Mouse (Mus musculus): Measurements from ENCODE around the gene Pik3r3. TPM values are rescaled to one million over a fixed set of nuclear protein-coding genes. Genes with fewer than 3 reads are reported as not detected.

The Pik3r3 gene
- polyA plus RNA-seq, 1 experiment from 2014 or later: 2.9 TPM

- no peaks in the 10 kb centered on the region for H3K36me3 ChIP-seq (ENCODE audit: control insufficient read depth, insufficient read depth)
- WGBS: 50% methylated on average over 9 of the region's 9 CpGs
- H3K4me2 ChIP-seq (replicated peaks; ENCODE audit: low read depth): no peak overlapping the region
- no peak for TF ChIP-seq CTCF (IDR thresholded peaks at IDR 0.05; ENCODE audit: low read depth)
- no peak overlapping the region for H3K27ac ChIP-seq (ENCODE audit: low read depth, low read length)
- H3K9me3 ChIP-seq (ENCODE audit: control insufficient read depth): no peaks in the 10 kb centered on the region
- H3K27me3 ChIP-seq (replicated peaks; ENCODE audit: control insufficient read depth, insufficient read depth, low read length): no peaks in the 10 kb centered on the region
- no peak overlapping the region for H3K9ac ChIP-seq (ENCODE audit: low read depth, low read length)
- no peak overlapping the region for H3K4me3 ChIP-seq (ENCODE audit: low read depth, low read length)
- no peaks in the 10 kb centered on the region for H3K4me1 ChIP-seq (replicated peaks; ENCODE audit: control insufficient read depth, insufficient read depth, low read length)
- ATAC-seq: no peak
These were observed 27.6 kb upstream of the Pik3r3 start for GRCm38 (mm10) chr4:116193583-116194383.

- no peak for ATAC-seq
- H3K4me2 ChIP-seq (replicated peaks; ENCODE audit: low read depth): no peak overlapping the region
- H3K4me3 ChIP-seq (ENCODE audit: low read depth, low read length): no peak overlapping the region
- H3K27me3 ChIP-seq (replicated peaks; ENCODE audit: control insufficient read depth, insufficient read depth, low read length): no peaks in the 10 kb centered on the region
- peak; percentile 55 for TF ChIP-seq CTCF (IDR thresholded peaks at IDR 0.05; ENCODE audit: low read depth)
- H3K27ac ChIP-seq (ENCODE audit: low read depth, low read length): no peak overlapping the region
- no peak overlapping the region for H3K9ac ChIP-seq (ENCODE audit: low read depth, low read length)
- 80% methylated on average over 2 of the region's 2 CpGs for WGBS
- H3K4me1 ChIP-seq (replicated peaks; ENCODE audit: control insufficient read depth, insufficient read depth, low read length): no peaks in the 10 kb centered on the region
- H3K36me3 ChIP-seq (ENCODE audit: control insufficient read depth, insufficient read depth): no peaks in the 10 kb centered on the region
- H3K9me3 ChIP-seq (ENCODE audit: control insufficient read depth): no peaks in the 10 kb centered on the region
These were observed 23.0 kb upstream of the Pik3r3 start for GRCm38 (mm10) chr4:116198422-116198821.

- no peak overlapping the region for H3K9ac ChIP-seq (ENCODE audit: low read depth, low read length)
- H3K27me3 ChIP-seq (replicated peaks; ENCODE audit: control insufficient read depth, insufficient read depth, low read length): no peaks in the 10 kb centered on the region
- H3K27ac ChIP-seq (ENCODE audit: low read depth, low read length): no peak overlapping the region
- no peaks in the 10 kb centered on the region for H3K4me1 ChIP-seq (replicated peaks; ENCODE audit: control insufficient read depth, insufficient read depth, low read length)
- no peak for ATAC-seq
- no peak overlapping the region for H3K4me3 ChIP-seq (ENCODE audit: low read depth, low read length)
- no peaks in the 10 kb centered on the region for H3K36me3 ChIP-seq (ENCODE audit: control insufficient read depth, insufficient read depth)
- WGBS: 71% methylated on average over 3 of the region's 3 CpGs
- H3K4me2 ChIP-seq (replicated peaks; ENCODE audit: low read depth): no peak overlapping the region
- no peak for TF ChIP-seq CTCF (IDR thresholded peaks at IDR 0.05; ENCODE audit: low read depth)
- H3K9me3 ChIP-seq (ENCODE audit: control insufficient read depth): no peaks in the 10 kb centered on the region
These were observed 17.0 kb upstream of the Pik3r3 start for GRCm38 (mm10) chr4:116204422-116204821.

- Histone ChIP-seq H3K9ac (ENCODE audit: low read depth, low read length) (no peak overlapping the region), H3K4me2 (replicated peaks; ENCODE audit: low read depth) (no peak overlapping the region), H3K27me3 (replicated peaks; ENCODE audit: control insufficient read depth, insufficient read depth, low read length) (no peaks in the 10 kb centered on the region), H3K36me3 (ENCODE audit: control insufficient read depth, insufficient read depth) (no peaks in the 10 kb centered on the region), H3K4me1 (replicated peaks; ENCODE audit: control insufficient read depth, insufficient read depth, low read length) (no peaks in the 10 kb centered on the region), H3K9me3 (ENCODE audit: control insufficient read depth) (no peaks in the 10 kb centered on the region), H3K4me3 (ENCODE audit: low read depth, low read length) (no peak overlapping the region), H3K27ac (ENCODE audit: low read depth, low read length) (no peak overlapping the region)
- TF ChIP-seq CTCF (IDR thresholded peaks at IDR 0.05; ENCODE audit: low read depth): no peak
- WGBS: 48% methylated on average over 4 of the region's 4 CpGs
- ATAC-seq: peak; percentile 65
These were observed 14.9 kb upstream of the Pik3r3 start for GRCm38 (mm10) chr4:116206531-116206930.

DNA sequence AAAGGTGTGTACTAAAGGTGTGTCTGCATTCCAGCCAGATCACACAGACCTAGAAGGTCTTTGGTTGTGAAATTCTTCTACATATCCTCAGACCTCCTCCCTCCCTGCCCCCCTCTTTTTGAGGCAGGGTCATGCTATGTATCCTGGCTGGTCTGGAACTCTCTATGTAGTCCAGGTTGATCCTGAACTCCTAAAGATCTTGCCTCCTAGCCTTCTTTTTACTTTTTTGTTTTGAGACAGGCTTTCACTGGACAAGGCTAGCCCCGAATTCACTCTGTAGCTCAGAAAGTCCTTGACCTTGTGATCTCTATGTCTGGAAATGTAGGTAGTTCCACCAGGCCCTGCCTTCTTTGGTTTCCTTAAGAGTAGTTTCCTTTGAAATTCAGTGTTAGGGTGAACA, 12.5 kb upstream of the Pik3r3 start:
- ATAC-seq: no peak
- Histone ChIP-seq H3K9ac (ENCODE audit: low read depth, low read length) (no peak overlapping the region), H3K4me1 (replicated peaks; ENCODE audit: control insufficient read depth, insufficient read depth, low read length) (no peaks in the 10 kb centered on the region), H3K4me3 (ENCODE audit: low read depth, low read length) (no peak overlapping the region), H3K27me3 (replicated peaks; ENCODE audit: control insufficient read depth, insufficient read depth, low read length) (no peaks in the 10 kb centered on the region), H3K9me3 (ENCODE audit: control insufficient read depth) (no peaks in the 10 kb centered on the region), H3K27ac (ENCODE audit: low read depth, low read length) (no peak overlapping the region), H3K4me2 (replicated peaks; ENCODE audit: low read depth) (no peak overlapping the region), H3K36me3 (ENCODE audit: control insufficient read depth, insufficient read depth) (no peaks in the 10 kb centered on the region)
- TF ChIP-seq CTCF (IDR thresholded peaks at IDR 0.05; ENCODE audit: low read depth): no peak
- 81% methylated on average over 1 of the region's 1 CpGs for WGBS

DNA sequence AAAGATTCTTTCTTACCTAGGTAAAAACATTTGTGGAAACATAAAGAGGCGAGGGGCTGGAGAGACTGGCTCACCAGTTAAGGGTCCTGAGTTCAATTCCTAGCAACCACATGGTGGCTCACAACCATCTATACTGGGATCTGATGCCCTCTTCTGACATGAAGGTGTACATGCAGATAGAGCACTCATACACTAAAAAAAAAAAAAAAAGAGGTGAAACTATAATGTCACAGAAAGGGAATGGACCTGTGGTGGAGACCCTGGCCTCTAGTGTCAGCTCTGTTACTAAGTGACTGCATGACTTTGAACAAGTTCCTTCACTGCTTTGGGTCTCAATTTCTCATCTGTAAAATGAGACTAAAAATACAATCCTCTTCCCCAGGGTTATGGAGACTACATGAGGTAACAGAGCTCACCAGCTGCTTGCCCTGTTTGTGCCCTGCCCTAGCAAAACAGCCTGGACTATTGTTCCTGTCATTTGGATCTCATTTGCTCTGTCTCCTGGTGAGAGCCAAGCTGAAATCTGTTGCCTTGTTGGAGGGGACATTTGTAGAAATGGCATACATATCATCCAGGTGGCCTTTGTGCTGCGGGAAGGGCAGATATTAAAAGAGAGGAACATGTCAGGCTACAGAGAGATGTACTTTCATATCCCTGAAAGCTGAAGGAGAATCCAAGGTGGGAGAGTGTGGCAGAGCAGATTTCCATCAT, 5.4 kb upstream of the Pik3r3 start:
- no peak overlapping the region for H3K27ac ChIP-seq (ENCODE audit: low read depth, low read length)
- no peaks in the 10 kb centered on the region for H3K27me3 ChIP-seq (replicated peaks; ENCODE audit: control insufficient read depth, insufficient read depth, low read length)
- H3K9me3 ChIP-seq (ENCODE audit: control insufficient read depth): no peaks in the 10 kb centered on the region
- H3K36me3 ChIP-seq (ENCODE audit: control insufficient read depth, insufficient read depth): no peaks in the 10 kb centered on the region
- H3K4me3 ChIP-seq (ENCODE audit: low read depth, low read length): no peak overlapping the region
- WGBS: 94% methylated on average over 2 of the region's 2 CpGs
- H3K4me1 ChIP-seq (replicated peaks; ENCODE audit: control insufficient read depth, insufficient read depth, low read length): no peaks in the 10 kb centered on the region
- no peak for TF ChIP-seq CTCF (IDR thresholded peaks at IDR 0.05; ENCODE audit: low read depth)
- no peak overlapping the region for H3K4me2 ChIP-seq (replicated peaks; ENCODE audit: low read depth)
- ATAC-seq: no peak
- no peak overlapping the region for H3K9ac ChIP-seq (ENCODE audit: low read depth, low read length)

Measured in intestine, postnatal 0 days (tissue).